Mouse (Mus musculus): ENCODE measurements at regions not wholly inside any gene's neighbourhood (a gene's known extent, or its start where the extent isn't known, plus 50 kb on each side); places are given as distances from the start of the nearest gene placed in this dataset.

- H3K4me3 ChIP-seq (replicated peaks): no peak overlapping the region
- H3K4me1 ChIP-seq: no peaks in the 10 kb centered on the region
- no peaks in the 10 kb centered on the region for H3K36me3 ChIP-seq
- no peak overlapping the region for H3K4me2 ChIP-seq
- no peaks in the 10 kb centered on the region for H3K9me3 ChIP-seq (replicated peaks)
- WGBS: 17% methylated on average over 4 of the region's 4 CpGs
- 0 out of 2 replicates have a peak, but pooled peaks have one; percentile 29 for ATAC-seq (replicated peaks; ENCODE audit: low FRiP score)
- peaks cover 18% of the 10 kb centered on the region for H3K27me3 ChIP-seq
- H3K9ac ChIP-seq: no peak overlapping the region
- H3K27ac ChIP-seq: no peak overlapping the region
Measured at GRCm38 (mm10) chrX:51913247-51913646, 59.3 kb downstream of the 1700080O16Rik start.

DNA sequence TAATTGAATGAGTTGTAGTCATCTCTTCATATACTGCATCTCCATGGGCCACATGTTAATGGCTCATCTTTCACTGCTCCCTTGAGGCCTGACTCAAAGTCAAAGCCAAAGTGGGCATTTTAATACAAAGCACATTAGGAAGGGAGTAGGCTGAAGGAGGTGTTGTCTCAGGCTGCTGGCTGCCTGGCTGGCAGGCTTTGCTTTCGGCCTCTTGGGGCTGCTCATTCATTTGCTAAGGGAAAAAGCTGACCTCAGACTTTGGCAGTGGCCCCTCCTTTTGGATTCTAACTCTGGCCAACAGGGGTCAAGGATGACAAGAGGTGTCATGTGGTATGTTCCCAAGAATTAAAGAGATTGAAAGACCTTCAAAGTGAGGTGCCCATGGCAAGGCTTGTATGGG lies 61.0 kb downstream of the 1700080O16Rik start:
- Histone ChIP-seq H3K36me3 (no peaks in the 10 kb centered on the region), H3K27ac (no peak overlapping the region), H3K4me3 (replicated peaks) (no peak overlapping the region), H3K27me3 (peaks cover 18% of the 10 kb centered on the region), H3K9me3 (replicated peaks) (no peaks in the 10 kb centered on the region), H3K9ac (no peak overlapping the region), H3K4me2 (no peak overlapping the region), H3K4me1 (no peaks in the 10 kb centered on the region)
- no peak for ATAC-seq (replicated peaks; ENCODE audit: low FRiP score)
- 29% methylated on average over 1 of the region's 1 CpGs for WGBS

DNA sequence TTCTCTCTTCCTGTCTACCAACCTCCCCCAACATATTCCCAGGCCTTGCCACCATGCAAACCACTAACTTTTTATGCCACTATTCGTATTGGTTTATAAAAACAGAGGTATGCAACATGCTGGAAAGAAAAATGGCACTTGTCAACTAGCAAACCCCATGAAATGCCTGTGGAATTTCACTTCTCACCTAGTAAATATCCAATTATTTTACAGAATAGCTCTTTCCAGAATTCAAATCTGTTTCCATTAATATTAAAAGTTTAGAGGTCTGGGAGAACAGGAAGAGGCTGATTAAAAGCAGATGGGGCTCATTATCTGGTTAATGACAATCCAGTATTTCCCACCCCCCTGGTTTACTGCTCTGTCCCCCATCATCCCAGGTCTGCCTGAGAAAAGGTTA lies 62.0 kb downstream of the 1700080O16Rik start:
- H3K4me2 ChIP-seq: no peak overlapping the region
- WGBS: 43% methylated on average over 1 of the region's 1 CpGs
- ATAC-seq (replicated peaks; ENCODE audit: low FRiP score): no peak

DNA sequence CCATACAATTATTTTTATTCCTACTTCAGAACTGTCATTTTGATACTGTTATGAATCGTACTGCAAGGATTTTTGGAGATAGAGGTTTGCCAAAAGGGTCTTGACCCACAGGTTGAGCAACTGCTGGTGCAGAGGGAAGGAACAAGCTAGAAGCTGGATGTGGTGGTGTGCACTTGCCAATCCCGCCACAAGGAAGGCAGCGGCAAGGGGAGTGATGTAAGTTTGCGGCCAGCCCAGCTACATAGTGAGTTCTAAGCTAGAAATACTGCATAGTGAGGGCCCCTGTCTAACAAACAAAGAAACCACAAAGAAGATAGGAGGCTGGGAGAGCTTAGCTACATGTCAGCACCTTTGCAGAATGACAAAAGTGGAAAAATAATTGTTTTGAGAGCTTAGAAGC lies 74.1 kb downstream of the 1700080O16Rik start:
- Histone ChIP-seq H3K9me3 (replicated peaks) (no peaks in the 10 kb centered on the region), H3K4me2 (no peak overlapping the region), H3K36me3 (no peaks in the 10 kb centered on the region), H3K4me3 (replicated peaks) (no peak overlapping the region), H3K9ac (no peak overlapping the region), H3K27ac (no peak overlapping the region), H3K4me1 (no peaks in the 10 kb centered on the region), H3K27me3 (no peaks in the 10 kb centered on the region)
- 85% methylated on average over 4 of the region's 4 CpGs for WGBS
- no peak for ATAC-seq (replicated peaks; ENCODE audit: low FRiP score)

More for the DNA sequence above, 62.0 kb downstream of the 1700080O16Rik start:
- Histone ChIP-seq H3K9ac (no peak overlapping the region), H3K27ac (no peak overlapping the region), H3K27me3 (peaks cover 18% of the 10 kb centered on the region), H3K36me3 (no peaks in the 10 kb centered on the region), H3K4me1 (no peaks in the 10 kb centered on the region), H3K4me3 (replicated peaks) (no peak overlapping the region), H3K9me3 (replicated peaks) (no peaks in the 10 kb centered on the region)

DNA sequence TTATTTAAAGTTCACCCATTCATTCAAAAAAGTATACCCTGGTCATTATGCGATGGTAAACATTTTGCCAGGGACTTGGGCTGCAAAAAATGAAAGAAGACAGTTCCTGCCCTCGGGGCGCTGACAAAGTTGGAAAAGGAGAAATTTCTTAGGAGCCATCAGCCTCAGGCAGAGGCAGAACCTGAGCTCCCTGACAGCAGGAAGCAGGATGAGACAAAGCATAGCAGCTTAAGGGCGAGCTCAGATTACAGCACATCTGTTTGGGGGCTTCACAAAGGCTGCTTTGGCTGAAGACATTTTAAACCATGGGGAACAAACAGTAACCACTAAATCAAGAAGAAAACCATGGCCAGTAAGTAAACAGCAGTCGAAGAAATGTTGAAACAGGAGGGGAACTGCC lies 75.5 kb downstream of the 1700080O16Rik start:
- Histone ChIP-seq H3K4me2 (no peak overlapping the region), H3K36me3 (no peaks in the 10 kb centered on the region), H3K4me1 (no peaks in the 10 kb centered on the region), H3K9ac (no peak overlapping the region), H3K27me3 (no peaks in the 10 kb centered on the region), H3K27ac (no peak overlapping the region), H3K4me3 (replicated peaks) (no peak overlapping the region), H3K9me3 (replicated peaks) (no peaks in the 10 kb centered on the region)
- 31% methylated on average over 5 of the region's 5 CpGs for WGBS
- no peak for ATAC-seq (replicated peaks; ENCODE audit: low FRiP score)

GRCm38 (mm10) chrX:51895646-51896190 lies 76.9 kb downstream of the 1700080O16Rik start:
- H3K4me1 ChIP-seq: no peaks in the 10 kb centered on the region
- no peak overlapping the region for H3K4me2 ChIP-seq
- H3K27me3 ChIP-seq: no peaks in the 10 kb centered on the region
- H3K4me3 ChIP-seq (replicated peaks): no peak overlapping the region
- 75% methylated on average over 10 of the region's 10 CpGs for WGBS
- H3K36me3 ChIP-seq: no peaks in the 10 kb centered on the region
- no peak overlapping the region for H3K9ac ChIP-seq
- no peaks in the 10 kb centered on the region for H3K9me3 ChIP-seq (replicated peaks)
- no peak overlapping the region for H3K27ac ChIP-seq
- ATAC-seq (replicated peaks; ENCODE audit: low FRiP score): no peak

GRCm38 (mm10) chrX:51892716-51893115 lies 79.9 kb downstream of the 1700080O16Rik start:
- H3K9ac ChIP-seq: no peak overlapping the region
- 65% methylated on average over 1 of the region's 1 CpGs for WGBS

DNA sequence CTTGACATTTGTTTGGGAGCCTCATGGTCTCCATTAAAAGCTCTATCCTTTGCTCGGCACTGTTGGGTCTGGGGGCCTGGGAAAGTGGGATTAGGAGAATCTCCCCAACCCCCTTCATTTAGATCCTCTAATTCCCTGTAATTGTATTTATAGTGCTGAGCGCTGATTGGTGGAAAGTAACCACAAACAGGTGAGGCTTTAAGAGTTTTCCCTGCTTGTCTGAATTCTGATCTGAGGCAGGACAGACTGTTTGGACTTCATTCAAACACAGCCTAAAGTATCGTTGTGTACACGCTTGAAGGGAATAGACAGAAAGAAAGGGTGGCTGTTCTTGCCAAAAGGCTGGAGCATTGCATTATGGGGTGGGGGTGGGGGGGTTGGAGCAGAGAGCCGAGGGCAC lies 85.1 kb upstream of the Usp26 start:
- Histone ChIP-seq H3K4me1 (no peaks in the 10 kb centered on the region), H3K4me2 (no peak overlapping the region), H3K36me3 (no peaks in the 10 kb centered on the region), H3K27ac (no peak overlapping the region), H3K9me3 (replicated peaks) (no peaks in the 10 kb centered on the region), H3K9ac (no peak overlapping the region), H3K27me3 (peaks cover 4% of the 10 kb centered on the region; the same call in 1 of the 2 replicates), H3K4me3 (replicated peaks) (no peak overlapping the region)
- WGBS: 87% methylated on average over 5 of the region's 5 CpGs
- ATAC-seq (replicated peaks; ENCODE audit: low FRiP score): no peak

More at GRCm38 (mm10) chrX:51892716-51893115, 79.9 kb downstream of the 1700080O16Rik start:
- Histone ChIP-seq H3K9me3 (replicated peaks) (no peaks in the 10 kb centered on the region), H3K4me1 (no peaks in the 10 kb centered on the region), H3K4me2 (no peak overlapping the region), H3K4me3 (replicated peaks) (no peak overlapping the region), H3K27me3 (no peaks in the 10 kb centered on the region), H3K27ac (no peak overlapping the region), H3K36me3 (no peaks in the 10 kb centered on the region)
- no peak for ATAC-seq (replicated peaks; ENCODE audit: low FRiP score)
